Mouse (Mus musculus) heart, postnatal 0 days (tissue): ENCODE measurements around the gene Tstd2.

Experiments used
- CTCF ChIP-seq: IDR thresholded peaks from 2 replicates; pipeline ENCODE4 v1.5.1; 2016; ENCODE audit warnings: antibody characterized with exemption, control low read depth, low read depth
- EP300 ChIP-seq: IDR thresholded peaks from 2 replicates; pipeline ENCODE4 v1.6.1; 2016; ENCODE audit warnings: antibody characterized with exemption, low read depth

DNA sequence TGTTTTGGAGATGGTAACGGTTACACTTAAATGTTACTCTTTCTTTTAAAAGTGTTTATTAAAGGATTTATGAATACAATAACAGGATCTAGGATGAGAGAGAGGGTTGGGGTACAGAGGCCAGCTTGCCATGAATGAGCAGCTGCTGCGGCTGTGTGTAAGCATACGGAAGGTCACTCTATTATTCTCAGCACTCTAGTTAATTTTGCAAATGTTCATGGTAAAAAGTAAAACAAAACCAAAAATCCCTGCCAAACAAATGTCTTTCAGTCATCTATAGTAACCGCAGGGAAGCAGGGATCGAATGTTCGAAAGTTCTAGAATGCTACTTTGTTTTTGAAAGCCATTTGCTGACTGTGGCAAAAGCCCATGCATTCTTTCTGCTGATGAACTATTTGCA is 15.1 kb downstream of the Tstd2 start:
- TF ChIP-seq CTCF: no peak
- no peak for TF ChIP-seq EP300
